Mouse (Mus musculus): ENCODE measurements at regions not wholly inside any gene's neighbourhood (a gene's known extent, or its start where the extent isn't known, plus 50 kb on each side); places are given as distances from the start of the nearest gene placed in this dataset.

GRCm38 (mm10) chr1:137280391-137281386, 320.4 kb upstream of the Nr5a2 start:
- Histone ChIP-seq H3K36me3 (ENCODE audit: control insufficient read depth, insufficient read depth, low read length) (no peaks in the 10 kb centered on the region), H3K4me1 (ENCODE audit: control insufficient read depth, insufficient read depth, low read length) (peaks cover 9% of the 10 kb centered on the region), H3K9ac (ENCODE audit: low read depth, low read length, severe bottlenecking) (no peak overlapping the region), H3K9me3 (ENCODE audit: control insufficient read depth, low read length) (no peaks in the 10 kb centered on the region), H3K27ac (replicated peaks; ENCODE audit: low read depth, low read length) (no peak overlapping the region), H3K4me3 (replicated peaks; ENCODE audit: low read length) (no peak overlapping the region), H3K4me2 (replicated peaks; ENCODE audit: low read depth, low read length, severe bottlenecking) (no peak overlapping the region), H3K27me3 (ENCODE audit: control insufficient read depth, insufficient read depth, low read length) (no peaks in the 10 kb centered on the region)
- TF ChIP-seq POLR2A (IDR thresholded peaks at IDR 0.05; ENCODE audit: borderline replicate concordance, extremely low read depth, insufficient read depth, insufficient read length) = no peak
- DNase-seq (ENCODE audit: low spot score) (no peak), ATAC-seq (ENCODE audit: low FRiP score, low read depth) (no peak)
- 66% methylated on average over 10 of the region's 10 CpGs for WGBS

- Histone ChIP-seq H3K27ac (replicated peaks; ENCODE audit: low read depth, low read length) (no peak overlapping the region), H3K9ac (ENCODE audit: low read depth, low read length, severe bottlenecking) (no peak overlapping the region), H3K9me3 (ENCODE audit: control insufficient read depth, low read length) (no peaks in the 10 kb centered on the region), H3K4me1 (ENCODE audit: control insufficient read depth, insufficient read depth, low read length) (peaks cover 9% of the 10 kb centered on the region), H3K27me3 (ENCODE audit: control insufficient read depth, insufficient read depth, low read length) (no peaks in the 10 kb centered on the region), H3K4me2 (replicated peaks; ENCODE audit: low read depth, low read length, severe bottlenecking) (no peak overlapping the region), H3K4me3 (replicated peaks; ENCODE audit: low read length) (no peak overlapping the region), H3K36me3 (ENCODE audit: control insufficient read depth, insufficient read depth, low read length) (no peaks in the 10 kb centered on the region)
- no peak for TF ChIP-seq POLR2A (IDR thresholded peaks at IDR 0.05; ENCODE audit: borderline replicate concordance, extremely low read depth, insufficient read depth, insufficient read length)
- DNase-seq (ENCODE audit: low spot score) (no peak), ATAC-seq (ENCODE audit: low FRiP score, low read depth) (no peak)
- WGBS = 98% methylated on average over 2 of the region's 2 CpGs
Observed at GRCm38 (mm10) chr1:137279981-137280380, 319.7 kb upstream of the Nr5a2 start.

DNA sequence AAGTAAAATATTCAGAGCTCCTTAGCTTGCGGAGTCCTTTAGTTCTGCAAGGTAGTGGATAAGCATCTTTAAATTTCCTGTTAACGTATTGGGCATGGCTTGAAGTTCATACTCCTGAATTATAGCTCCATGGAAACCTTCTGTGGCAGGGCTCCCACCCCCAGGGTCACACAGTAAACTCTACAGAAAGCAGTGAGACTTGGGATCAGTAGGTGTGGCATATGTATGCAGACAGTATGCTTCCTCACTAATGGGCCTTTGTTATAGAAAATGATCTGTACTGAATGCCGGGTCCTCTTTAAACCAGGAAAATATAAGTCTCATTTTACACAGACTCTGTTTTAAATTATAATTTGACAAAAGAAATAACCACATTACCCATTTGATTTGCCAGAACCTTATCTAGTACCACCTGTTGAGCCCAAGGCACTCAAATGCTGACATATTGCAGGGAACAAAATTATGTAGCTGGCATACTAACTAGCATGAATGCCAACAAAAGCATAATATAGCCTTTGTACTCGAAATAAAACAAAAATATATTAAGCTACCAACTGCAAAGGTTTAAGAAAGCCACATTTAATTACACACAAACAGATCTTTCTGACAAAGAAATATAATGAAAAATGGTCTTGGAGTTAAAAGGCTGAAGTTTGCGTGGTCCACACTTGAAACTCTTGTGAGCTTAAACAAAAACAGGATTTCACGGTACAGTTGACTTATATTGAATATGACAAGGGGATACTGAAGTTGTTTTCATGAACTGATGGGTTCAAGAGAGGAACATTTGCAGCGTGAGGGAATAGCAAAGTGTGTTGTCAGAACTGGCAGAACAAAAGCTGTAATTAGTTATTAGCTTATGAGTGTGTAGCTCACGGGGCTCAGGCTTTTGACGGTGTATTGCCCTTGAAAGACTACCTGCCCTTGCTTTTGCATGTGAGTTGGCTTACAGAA, 310.7 kb upstream of the Nr5a2 start:
- no peaks in the 10 kb centered on the region for H3K27me3 ChIP-seq (ENCODE audit: control insufficient read depth, insufficient read depth, low read length)
- H3K9me3 ChIP-seq (ENCODE audit: control insufficient read depth, low read length) = no peaks in the 10 kb centered on the region
- no peaks in the 10 kb centered on the region for H3K36me3 ChIP-seq (ENCODE audit: control insufficient read depth, insufficient read depth, low read length)
- no peak overlapping the region for H3K27ac ChIP-seq (replicated peaks; ENCODE audit: low read depth, low read length)
- H3K4me3 ChIP-seq (replicated peaks; ENCODE audit: low read length) = no peak overlapping the region
- H3K9ac ChIP-seq (ENCODE audit: low read depth, low read length, severe bottlenecking) = no peak overlapping the region
- DNase-seq (ENCODE audit: low spot score) (no peak), ATAC-seq (ENCODE audit: low FRiP score, low read depth) (no peak)
- WGBS = 46% methylated on average over 9 of the region's 9 CpGs
- no peak overlapping the region for H3K4me2 ChIP-seq (replicated peaks; ENCODE audit: low read depth, low read length, severe bottlenecking)
- no peak for TF ChIP-seq POLR2A (IDR thresholded peaks at IDR 0.05; ENCODE audit: borderline replicate concordance, extremely low read depth, insufficient read depth, insufficient read length)
- 0 out of 2 replicates have a peak, but pooled peaks cover 4% of the 10 kb centered on the region for H3K4me1 ChIP-seq (ENCODE audit: control insufficient read depth, insufficient read depth, low read length)

DNA sequence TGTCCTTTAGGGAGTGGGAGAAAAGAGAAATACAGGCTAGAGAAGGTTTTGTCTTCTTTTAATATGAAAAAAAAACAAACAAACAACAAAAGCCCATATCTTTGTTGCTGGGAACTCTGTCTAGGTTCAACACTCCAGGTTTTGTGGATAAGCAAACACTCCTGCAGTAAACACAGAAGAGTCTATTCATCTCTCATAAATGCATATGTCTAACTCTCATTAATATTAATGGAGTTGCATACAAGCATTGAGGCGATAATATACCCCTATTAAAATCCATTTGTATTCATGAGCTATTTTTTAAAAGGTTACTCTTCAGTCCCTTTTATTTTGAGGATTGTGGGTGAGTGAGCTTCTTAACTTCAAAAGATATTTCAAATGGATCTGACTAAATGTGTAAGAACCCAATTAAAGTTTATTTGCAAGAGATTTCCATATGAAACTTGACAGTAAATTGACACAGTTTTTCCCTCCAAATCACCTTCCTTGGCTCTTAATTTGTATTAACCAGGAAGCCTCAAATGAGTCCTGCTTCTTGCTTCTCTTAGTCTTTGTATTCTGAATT, 302.6 kb upstream of the Nr5a2 start:
- Histone ChIP-seq H3K36me3 (ENCODE audit: control insufficient read depth, insufficient read depth, low read length) (no peaks in the 10 kb centered on the region), H3K4me1 (ENCODE audit: control insufficient read depth, insufficient read depth, low read length) (no peaks in the 10 kb centered on the region), H3K9ac (ENCODE audit: low read depth, low read length, severe bottlenecking) (no peak overlapping the region), H3K9me3 (ENCODE audit: control insufficient read depth, low read length) (no peaks in the 10 kb centered on the region), H3K27me3 (ENCODE audit: control insufficient read depth, insufficient read depth, low read length) (no peaks in the 10 kb centered on the region), H3K27ac (replicated peaks; ENCODE audit: low read depth, low read length) (no peak overlapping the region), H3K4me3 (replicated peaks; ENCODE audit: low read length) (no peak overlapping the region), H3K4me2 (replicated peaks; ENCODE audit: low read depth, low read length, severe bottlenecking) (no peak overlapping the region)
- ATAC-seq (ENCODE audit: low FRiP score, low read depth) (no peak), DNase-seq (ENCODE audit: low spot score) (no peak)
- no peak for TF ChIP-seq POLR2A (IDR thresholded peaks at IDR 0.05; ENCODE audit: borderline replicate concordance, extremely low read depth, insufficient read depth, insufficient read length)
- 74% methylated on average over 1 of the region's 1 CpGs for WGBS

DNA sequence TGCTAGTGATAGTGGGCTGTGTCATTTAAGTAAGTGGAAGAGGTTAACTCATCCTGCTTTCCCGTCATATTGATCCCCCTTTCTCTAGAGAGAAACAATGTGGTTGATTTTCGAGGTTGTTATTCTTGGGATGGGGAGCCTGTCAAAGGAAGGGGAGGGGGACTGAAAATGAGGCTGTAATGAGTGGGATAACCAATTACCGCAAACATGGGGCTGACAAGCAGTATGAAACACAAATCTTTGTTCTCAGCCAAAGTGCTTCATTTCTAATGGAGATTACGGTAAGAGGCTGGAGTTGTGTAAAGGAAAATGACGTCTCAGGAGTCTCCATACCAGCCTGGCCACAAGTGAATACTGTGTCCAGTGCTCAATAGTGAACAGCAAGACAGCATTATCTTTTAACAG, 301.9 kb upstream of the Nr5a2 start:
- no peaks in the 10 kb centered on the region for H3K27me3 ChIP-seq (ENCODE audit: control insufficient read depth, insufficient read depth, low read length)
- H3K4me3 ChIP-seq (replicated peaks; ENCODE audit: low read length) = no peak overlapping the region
- no peak overlapping the region for H3K9ac ChIP-seq (ENCODE audit: low read depth, low read length, severe bottlenecking)
- H3K9me3 ChIP-seq (ENCODE audit: control insufficient read depth, low read length) = no peaks in the 10 kb centered on the region
- TF ChIP-seq POLR2A (IDR thresholded peaks at IDR 0.05; ENCODE audit: borderline replicate concordance, extremely low read depth, insufficient read depth, insufficient read length) = no peak
- DNase-seq (ENCODE audit: low spot score) = no peak
- no peak overlapping the region for H3K27ac ChIP-seq (replicated peaks; ENCODE audit: low read depth, low read length)
- 71% methylated on average over 5 of the region's 5 CpGs for WGBS
- no peaks in the 10 kb centered on the region for H3K36me3 ChIP-seq (ENCODE audit: control insufficient read depth, insufficient read depth, low read length)
- H3K4me1 ChIP-seq (ENCODE audit: control insufficient read depth, insufficient read depth, low read length) = no peaks in the 10 kb centered on the region
- H3K4me2 ChIP-seq (replicated peaks; ENCODE audit: low read depth, low read length, severe bottlenecking) = no peak overlapping the region
- ATAC-seq (ENCODE audit: low FRiP score, low read depth) = no peak

All from limb, embryonic 14.5 days (tissue).